Mouse (Mus musculus) spleen, postnatal 4 days (tissue): Measurements from ENCODE around the gene Adnp.
A peak's percentile ranks its signal among the peaks of the same experiment; 100 is the strongest.
"Not testable (repeated sequence)": the region's sequence is repeated elsewhere in the genome, so short reads cannot be mapped to it uniquely, and the experiment has no call there.

Experiments used
- DNase-seq, 2 experiments: peaks; one replicate each; pipeline ENCODE4 v3.0.0; 2022; ENCODE audit warnings: low spot score in 2 of 2

Adnp gene

DNA sequence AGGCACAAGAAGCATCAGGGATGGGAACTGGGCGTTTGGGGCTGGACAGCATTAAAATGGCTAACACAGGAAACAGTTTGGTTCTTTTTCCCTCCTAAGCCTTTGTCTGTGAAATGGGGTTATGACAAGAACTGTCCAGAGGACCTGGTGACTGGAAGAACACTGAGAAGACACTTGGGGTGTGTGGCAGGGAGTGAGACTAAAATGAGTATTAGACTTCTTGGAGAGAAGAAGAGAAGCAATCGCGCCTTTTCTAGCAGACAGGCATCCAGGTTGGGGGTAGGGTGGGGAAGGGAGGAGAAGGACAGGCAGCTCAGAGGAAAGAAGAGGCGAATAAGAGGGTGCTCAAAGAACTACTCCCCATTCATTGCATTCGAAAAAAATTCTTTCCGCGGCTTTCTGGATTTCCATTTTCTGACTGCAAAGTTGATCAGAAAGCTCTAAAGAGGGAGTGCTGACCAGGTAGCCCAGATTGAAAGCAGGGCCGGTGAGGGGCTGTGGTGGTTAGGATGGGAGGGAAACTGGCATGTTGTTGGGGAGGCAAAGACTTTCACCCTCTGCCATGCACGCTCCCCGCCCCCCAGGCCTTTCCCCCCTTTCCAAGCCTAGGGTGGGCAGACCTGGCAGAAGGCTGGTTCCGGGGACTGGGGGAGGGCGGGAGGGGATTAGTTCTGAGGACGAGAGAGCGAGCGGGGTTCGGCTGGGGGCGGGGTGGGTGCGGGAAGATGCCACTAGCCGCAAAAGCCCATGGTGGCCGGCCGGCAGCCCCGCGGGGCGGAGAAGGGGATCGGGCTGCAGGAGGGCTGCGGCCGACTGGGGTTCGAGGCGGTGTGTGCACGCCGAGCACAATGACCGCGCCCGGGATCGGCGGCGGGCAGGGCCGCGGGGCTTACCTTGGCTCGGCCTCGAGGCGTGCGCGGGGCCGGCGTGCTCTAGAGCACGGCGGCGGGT lies 956 bp downstream of the Adnp start:
- DNase-seq, result peak; percentile 42 to 79

DNA sequence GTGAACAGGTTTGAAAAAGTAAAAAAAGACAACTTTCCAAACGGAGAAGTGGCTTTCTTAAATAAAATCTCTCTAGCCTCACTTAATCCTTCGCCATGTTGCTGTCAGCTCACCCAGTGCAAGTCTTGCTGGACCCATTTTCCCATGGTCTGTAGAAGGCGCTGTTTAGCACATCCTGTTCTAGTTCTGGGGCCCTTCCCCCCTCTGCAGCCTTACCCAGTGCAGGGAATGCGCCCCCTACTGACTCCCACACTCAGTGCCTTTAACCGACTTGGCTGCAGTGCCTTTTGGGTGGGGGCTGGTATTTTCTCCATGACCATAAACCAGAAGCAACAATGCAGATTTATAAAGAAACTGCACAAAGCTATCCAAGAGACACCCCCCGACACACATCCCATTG lies 1.6 kb downstream of the Adnp start:
- peak; percentile 89 to 94 for DNase-seq

DNA sequence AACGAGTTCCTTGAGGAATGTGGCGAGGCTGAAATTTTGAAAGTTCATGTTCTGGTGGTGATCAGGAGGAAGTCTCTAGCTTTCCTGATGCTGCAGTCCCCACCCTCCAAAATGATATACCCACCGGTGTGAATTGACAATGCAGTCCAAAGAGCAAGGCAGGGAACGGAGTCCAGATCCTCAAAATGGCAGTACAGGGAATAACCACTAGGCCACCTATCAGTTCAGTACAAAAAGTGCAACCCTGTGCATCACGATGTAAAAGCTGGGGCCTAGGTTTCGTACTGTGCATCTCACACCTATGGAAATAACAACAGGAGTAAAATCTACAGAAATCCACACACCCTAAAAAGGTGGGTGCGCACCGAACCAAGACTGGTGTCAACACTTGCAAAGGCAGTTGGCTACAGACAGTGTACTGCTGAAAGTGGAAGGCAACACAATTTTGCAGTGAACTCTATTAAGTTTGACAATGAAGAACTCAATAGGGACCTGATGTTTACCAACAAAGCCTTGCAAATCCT lies 2.4 kb downstream of the Adnp start:
- DNase-seq, result no peak

DNA sequence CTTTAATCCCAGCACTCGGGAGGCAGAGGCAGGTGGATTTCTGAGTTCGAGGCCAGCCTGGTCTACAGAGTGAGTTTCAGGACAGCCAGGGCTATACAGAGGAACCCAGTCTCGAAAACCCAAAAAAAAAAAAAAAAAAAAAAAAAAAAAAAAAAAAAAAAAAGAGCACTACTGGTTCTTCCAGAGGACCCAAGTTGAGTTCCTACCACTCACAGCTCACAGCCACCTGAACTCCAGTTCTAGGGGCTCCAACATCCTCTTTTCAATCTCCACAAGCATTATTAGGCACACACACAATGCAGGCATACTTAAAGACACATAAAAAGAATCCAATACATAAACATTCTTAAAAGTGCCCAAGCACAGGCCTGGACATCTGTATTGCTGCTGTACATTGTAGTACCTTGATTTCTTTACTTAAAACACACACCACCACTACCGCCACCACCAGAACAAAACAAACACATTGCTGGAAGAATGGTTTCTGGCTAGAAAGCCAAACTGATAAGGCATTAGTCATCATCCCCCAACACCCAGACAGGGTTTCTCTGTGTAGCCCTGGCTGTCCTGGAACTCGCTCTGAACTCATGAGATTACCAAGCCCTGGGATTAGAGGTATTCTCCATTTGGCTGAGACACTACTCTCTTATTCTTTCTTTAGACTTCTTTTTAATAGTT lies 6.8 kb downstream of the Adnp start:
- DNase-seq, result no peak

DNA sequence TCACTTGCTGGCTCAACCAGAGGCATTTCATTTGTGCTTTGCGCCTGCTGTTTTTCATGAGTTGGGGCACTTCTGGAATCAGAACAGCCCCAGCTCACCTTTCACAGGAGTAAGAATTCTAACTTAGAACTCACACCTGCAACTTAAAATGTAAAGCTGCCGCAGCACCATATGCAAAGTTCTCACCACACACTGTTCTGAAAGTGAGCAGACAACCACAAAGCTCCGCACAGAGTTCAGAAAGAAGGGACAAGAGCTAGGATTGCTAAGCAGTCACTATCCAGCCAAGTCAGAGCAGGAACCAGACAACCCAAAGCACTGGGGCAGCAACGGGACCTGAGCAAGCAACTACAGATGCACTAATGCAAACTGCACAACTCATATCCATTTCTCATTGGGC lies 7.4 kb downstream of the Adnp start:
- no peak for DNase-seq

DNA sequence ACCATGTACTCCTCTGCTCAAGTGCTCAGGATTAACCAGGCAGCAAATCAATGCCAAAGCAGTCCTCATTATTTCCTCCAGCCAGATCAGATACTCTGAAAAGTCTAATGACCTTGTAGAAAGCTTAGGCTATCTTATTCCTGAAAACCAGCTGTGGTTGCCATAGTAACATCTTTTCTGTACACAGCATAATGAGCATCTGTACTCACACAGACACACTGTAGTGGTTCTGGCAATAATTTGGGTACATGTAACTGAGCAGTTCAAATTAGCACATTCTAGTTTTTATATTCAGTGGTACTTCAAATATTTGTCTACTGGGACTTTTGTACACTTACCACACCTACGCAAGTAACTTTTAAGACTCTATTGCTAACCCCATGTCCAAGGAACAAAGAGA lies 8.5 kb downstream of the Adnp start:
- DNase-seq, result no peak

DNA sequence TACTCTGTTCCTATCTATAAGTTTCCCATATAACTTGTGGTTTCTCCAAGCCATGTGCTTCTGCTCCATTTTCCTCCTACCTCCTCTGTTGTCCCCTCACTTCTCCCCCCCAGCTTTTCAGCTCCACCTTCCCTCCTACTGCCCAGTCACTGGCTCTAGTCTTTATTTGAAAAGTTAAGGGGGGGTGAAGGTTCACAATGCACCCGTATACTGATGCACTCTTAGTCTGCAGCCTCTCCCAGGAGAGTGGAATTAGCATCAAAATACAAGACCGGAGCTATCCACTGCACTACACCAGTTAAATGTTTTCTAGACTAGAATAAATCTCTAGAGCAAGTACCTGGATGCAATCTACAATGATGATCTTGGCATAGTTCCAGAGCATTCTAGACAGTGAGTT lies 11.2 kb downstream of the Adnp start:
- DNase-seq, result no peak

DNA sequence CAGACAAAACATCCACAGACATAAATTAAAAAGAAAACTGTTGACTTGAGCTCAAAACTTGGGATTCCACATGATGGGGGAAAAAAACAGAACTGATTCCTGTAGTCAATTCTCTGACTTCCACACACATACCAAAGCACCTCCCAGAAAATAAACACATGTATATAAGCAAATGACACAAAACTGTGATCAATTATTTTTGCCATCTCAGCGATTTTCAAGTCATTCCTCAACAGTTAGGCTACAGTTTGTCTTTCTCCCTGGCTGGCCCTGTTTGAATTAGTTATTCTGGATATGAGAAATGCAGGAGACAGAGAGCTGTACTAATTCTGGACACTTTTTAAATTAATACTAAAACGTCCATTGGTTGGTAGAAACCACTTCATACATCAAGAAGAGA lies 13.2 kb downstream of the Adnp start:
- DNase-seq, result no peak

DNA sequence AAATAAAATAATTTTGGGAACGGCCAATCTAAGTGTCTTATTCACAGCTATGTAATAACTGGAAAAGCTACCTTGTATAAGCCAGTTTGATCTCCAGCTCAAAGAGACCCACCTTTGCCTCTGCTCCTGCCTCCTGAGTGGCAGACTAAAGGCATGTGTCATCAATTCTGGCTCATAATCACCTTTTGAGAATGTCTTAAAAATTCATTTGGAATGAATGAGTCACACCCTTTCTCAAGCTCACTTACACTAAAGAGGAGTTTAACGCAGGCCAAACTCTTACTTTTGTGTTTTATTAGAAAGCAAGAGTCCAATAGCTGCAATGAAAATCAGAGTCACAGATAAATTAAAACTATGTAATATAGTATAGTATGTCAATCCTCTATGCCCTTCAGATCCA lies 15.1 kb downstream of the Adnp start:
- no peak for DNase-seq

DNA sequence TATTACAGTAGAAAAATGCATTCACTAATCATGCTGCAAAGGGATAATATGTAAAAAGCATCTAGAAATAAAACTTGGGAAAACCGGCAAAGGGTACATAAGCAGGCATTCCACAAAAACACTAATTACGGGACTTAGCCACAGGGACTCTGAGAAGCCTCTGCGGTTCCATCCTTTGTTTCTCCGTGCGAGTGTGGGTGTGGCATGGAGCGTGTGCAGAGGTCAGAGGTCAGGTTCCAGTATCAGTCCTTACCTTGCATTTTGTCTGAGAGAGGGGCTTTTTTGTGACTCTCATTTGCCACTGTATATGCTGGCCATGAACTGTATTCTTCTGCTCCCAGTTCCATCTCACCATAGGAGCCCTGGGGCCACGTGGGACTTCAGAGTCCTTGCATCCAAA lies 31.0 kb downstream of the Adnp start:
- DNase-seq, result no peak

DNA sequence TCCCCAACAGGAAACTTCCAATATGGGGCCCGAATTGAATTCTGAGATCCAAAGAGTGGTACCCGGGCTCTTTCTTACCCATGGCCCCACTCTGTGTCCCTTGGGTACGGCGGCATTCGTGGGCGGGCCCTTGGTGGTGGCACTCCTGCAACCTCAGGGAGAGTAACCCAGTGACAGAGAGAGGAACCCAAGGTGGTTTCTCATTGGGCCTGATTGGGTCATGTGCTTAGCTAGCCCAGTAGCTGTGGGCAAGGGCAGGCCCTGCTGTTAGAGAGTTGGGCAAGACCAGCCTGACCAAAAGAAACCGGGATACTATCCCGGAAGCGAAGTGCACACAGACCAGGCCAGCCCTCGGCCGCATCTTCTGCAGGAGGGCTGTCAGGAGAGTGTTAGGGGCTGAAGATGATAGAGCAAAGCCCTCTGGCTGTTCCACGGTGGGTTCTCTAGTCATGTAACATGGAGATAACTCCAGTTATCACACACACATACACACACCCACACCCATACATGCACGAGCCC lies 36.7 kb downstream of the Adnp start:
- DNase-seq, result peak; percentile 79 to 87

DNA sequence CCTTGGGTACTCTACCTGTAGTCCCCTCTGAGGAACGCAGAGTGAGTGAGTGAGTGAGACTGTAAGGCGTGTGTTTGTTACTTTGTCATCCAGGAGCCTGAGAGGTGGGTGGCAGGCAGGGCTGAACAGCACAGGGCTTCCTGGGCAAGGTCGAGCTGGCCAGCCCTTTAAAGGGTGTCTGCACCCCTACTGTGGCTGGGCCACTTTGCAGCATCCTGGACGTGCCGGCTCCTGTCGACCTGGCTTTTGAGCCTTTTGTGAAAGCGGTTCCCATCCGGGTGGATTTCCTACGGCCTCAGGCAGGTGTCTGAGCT lies 37.2 kb downstream of the Adnp start:
- no peak for DNase-seq

DNA sequence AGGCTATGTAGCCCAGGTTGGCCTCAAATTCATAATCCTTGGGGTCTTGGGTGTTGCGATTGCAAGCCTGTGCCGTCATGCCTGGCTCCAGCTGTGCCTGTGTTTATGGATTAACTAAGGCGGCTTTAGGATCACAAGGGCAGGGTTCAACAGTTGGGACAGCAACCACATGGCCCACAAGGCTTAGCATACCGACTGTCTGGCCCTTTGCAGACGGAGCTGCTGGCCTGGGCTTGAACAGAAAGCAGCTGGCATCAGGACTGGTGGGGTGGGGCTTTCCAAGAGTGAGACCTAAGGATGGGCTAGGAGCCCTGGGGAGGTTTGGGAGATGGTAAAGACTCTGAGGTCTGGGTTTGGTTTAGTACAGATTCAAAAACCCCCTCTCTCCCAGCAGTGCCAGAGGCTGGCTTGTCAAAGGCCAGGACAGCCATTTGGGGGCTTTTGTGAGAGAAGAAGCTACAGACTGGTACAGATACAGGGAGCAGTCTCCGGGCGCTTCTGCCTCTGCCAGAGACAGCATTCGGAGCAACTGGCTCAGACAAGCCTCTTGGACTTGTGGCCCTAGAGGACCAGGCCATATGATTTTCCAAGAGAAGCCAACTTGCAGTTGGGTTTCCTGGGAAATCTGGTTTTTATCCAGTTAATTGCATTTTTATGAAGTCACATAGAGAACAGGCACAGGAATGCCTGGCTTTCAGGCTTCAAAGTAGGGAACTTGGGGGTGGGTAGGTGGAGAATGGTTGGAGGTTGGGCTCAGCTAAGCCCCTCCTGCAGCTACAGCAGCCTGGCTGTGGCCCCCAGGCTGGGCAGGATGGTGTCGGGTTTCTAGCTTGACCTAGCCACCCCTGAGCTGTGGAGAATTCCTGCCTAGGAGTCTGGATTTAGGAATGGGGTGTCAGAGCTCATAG lies 37.8 kb downstream of the Adnp start:
- DNase-seq, result no peak

DNA sequence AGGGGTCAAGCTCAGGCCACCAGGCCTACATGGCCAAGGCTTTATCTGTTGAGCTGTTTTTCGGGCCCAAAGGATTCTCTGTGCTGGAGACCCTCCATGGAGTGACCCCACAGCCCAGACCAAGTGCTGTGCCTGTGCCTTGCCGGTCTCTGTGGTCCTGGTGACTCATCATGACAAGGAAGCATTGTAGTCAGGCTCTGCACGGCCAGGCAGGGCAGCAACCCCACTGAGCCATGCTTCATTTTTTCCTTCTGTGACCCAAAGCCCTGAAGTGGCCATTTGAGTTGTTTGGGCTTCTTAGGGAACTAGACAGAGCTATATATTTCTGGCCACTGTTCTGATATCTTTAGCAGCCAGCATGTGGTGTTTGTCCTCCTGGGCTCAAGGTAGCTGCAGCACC lies 39.1 kb downstream of the Adnp start:
- no peak for DNase-seq

DNA sequence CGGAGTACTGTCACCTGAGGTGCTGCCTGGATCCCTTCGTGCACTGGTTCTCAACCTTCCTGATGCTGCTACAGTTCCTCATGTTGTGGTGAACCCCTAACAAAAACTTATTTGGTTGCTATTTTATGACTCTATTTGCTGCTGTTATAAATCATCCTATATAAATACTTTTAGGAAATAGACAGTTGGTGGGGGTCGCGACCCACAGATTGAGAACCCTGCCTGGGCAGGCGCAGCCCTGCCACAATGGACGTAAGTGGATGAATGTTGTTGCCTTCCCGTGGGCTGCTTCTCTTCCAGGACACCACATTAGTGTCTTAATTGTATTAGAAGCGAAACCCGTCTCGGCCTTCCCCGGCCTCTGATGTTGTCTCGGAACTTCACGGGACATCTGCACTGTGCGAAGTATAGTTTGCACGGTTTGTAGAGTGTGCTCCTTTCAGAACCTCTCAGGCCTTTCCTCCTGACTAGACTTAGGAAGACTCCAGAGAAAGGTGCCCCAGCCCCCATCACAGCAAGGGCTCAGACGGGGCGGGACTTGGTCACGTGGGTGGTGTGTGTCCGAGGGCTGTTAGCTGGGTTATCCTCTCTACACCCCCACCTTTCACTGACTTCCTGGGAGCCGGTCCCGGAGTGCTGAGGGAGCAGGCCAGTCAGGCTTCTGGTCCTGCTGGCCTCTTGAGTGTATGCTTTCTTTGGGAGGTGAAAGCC lies 40.0 kb downstream of the Adnp start:
- no peak for DNase-seq

DNA sequence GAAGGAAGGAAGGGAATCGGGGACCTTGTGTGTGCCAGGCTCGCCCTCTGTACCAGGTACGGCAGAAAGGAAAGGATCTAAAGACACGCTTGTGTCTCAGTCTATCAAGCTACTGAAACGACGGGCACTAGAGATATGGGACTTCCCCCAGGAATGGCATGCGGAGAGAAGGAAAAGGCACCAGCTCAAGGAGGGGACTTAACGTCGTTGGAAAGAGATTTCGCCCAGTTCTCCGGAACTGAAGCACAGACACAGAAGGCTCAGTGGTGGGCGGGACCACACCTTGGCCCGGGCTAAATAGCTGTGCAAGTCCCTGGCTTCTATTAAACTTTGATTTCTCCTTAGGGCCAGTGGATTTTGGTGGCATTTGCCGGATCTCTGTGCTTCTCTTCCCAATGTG lies 44.9 kb downstream of the Adnp start:
- no peak for DNase-seq

DNA sequence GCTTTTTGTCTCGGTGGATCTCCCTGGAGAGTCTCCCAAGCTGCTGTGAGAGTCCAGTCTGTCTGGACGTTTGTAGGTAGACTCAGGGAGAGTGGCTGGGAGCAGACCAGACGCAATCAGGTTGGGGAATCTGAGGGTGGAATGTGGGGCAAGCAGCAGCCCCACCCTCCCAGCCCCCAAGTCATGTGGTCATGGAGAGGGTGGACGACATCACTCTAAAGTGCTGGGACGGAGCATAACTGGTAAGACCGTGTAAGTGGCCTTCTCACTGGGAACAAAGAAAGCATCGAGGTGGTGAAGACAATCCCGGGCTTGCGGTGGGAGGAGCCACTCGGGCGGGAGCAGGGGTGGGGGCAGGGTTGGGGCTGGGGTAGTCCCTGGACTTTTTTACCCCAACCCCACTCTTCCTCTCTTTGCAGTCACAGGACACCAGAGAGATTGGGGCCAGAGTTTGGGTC lies 45.4 kb downstream of the Adnp start:
- DNase-seq, result no peak

DNA sequence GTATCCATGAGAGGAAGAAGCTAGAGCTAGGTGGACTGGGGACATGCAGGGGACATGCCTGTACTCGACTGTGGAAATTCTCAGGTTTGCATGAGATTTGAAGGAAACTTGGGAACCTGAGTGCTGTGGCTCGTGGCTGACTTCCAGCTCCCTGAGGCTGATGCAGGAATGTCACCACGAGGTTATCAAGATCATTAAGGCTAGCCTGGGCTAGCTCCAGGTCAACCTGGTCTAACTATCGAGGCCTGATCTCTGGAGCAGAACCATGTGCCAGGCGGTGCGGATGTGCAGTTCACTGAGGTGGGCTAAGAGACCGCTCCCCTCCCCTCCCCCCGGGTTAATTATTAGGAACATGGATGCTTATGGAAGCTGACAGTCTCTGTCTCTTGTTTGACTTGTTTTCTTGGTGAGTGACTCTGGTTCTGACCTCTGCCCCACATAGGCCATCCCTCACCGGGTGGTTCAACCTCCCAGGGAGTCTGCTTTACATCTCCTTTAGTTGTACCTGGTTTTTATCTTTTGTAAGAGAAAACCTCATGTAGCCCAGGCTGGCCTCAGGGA lies 46.5 kb downstream of the Adnp start:
- DNase-seq, result no peak

DNA sequence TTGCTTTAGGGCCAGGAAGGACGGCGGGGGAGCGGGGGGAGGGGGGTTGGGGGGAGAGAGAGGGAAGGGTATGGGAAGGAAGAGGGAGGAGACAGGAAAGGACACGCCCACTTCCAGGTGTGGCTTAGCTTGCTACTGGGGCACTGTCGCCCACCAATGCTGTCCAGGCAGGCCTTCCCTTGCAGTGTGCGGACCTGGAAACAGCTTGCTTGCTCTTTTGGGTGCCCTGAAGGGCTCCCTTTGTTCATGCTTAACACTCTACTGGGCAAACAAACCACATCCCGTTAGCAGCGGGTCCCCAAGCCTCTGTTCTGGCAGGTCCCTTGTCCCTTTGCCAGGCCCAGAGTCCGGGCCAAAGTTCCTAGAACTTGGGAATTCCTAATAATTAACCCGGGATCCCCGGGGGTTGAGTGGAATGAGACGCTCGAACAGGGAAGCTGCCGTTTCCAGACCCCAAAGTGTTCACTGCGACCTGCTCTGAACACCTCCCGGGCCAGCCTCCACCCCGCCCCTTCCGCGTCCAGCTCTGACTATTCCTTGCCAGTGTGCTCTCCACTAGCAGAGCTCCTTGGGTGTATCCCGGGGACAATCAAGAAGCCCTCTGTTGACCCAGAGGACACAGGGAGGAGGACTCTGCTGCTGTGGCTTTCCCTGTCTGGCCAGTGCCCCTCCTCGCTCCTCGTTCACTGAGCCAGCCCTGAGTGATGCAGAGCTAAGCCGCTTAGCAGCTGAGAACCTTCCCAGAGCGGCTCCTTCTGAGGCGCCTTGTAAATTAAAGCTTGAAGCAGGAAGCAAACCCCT lies 47.8 kb downstream of the Adnp start:
- no peak for DNase-seq

DNA sequence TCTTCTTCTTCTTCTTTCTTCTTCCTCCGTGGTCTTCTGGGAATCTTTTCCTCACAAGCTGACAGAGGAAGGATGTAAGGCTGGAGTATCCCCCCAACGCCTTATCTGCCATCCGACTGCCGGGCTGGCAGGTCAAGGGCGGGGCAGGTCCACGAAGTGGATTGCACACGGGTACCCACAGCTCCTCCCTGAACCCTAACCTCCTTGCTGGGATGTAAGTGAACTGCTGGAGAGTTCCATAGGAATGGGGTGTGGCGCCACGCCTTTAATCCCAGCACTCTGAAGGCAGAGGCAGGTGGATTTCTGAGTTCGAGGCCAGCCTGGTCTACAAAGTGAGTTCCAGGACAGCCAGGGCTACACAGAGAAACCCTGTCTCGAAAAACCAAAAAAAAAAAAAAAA lies 48.9 kb downstream of the Adnp start:
- not testable (repeated sequence) for DNase-seq
